Mouse (Mus musculus): Measurements from ENCODE around the gene Rhot1. TPM values are rescaled to one million over a fixed set of nuclear protein-coding genes. Genes with fewer than 3 reads are reported as not detected.

The Rhot1 gene
- polyA plus RNA-seq, 1 experiment from 2014 or later, result 28.4 TPM

GRCm38 (mm10) chr11:80278054-80278453 lies 69.2 kb downstream of the Rhot1 start:
- H3K4me1 ChIP-seq (replicated peaks; ENCODE audit: control insufficient read depth, insufficient read depth), result no peaks in the 10 kb centered on the region
- ATAC-seq (ENCODE audit: low FRiP score, low TSS enrichment) (no peak), DNase-seq (ENCODE audit: low spot score) (no peak)
- H3K9ac ChIP-seq (ENCODE audit: low read length), result no peak overlapping the region
- TF ChIP-seq EP300 (optimal IDR thresholded peaks at IDR 0.05), result no peak
- no peak for TF ChIP-seq CTCF (IDR thresholded peaks at IDR 0.05; ENCODE audit: low read depth)
- no peak overlapping the region for H3K4me3 ChIP-seq (ENCODE audit: low read depth, low read length)
- 53% methylated on average over 2 of the region's 2 CpGs for WGBS
- H3K9me3 ChIP-seq (ENCODE audit: control insufficient read depth, low read length), result no peaks in the 10 kb centered on the region
- no peaks in the 10 kb centered on the region for H3K36me3 ChIP-seq (ENCODE audit: control insufficient read depth, insufficient read depth, low read length)
- H3K27ac ChIP-seq (replicated peaks), result no peak overlapping the region
- no peak overlapping the region for H3K4me2 ChIP-seq (replicated peaks; ENCODE audit: low read depth)
- H3K27me3 ChIP-seq (ENCODE audit: control insufficient read depth, insufficient read depth, low read length), result no peaks in the 10 kb centered on the region

- Histone ChIP-seq H3K4me2 (replicated peaks; ENCODE audit: low read depth) (no peak overlapping the region), H3K27ac (replicated peaks) (no peak overlapping the region), H3K36me3 (ENCODE audit: control insufficient read depth, insufficient read depth, low read length) (no peaks in the 10 kb centered on the region), H3K9ac (ENCODE audit: low read length) (no peak overlapping the region), H3K9me3 (ENCODE audit: control insufficient read depth, low read length) (no peaks in the 10 kb centered on the region), H3K4me1 (replicated peaks; ENCODE audit: control insufficient read depth, insufficient read depth) (no peaks in the 10 kb centered on the region), H3K4me3 (ENCODE audit: low read depth, low read length) (no peak overlapping the region), H3K27me3 (ENCODE audit: control insufficient read depth, insufficient read depth, low read length) (no peaks in the 10 kb centered on the region)
- ATAC-seq (ENCODE audit: low FRiP score, low TSS enrichment) (no peak), DNase-seq (ENCODE audit: low spot score) (no peak)
- TF ChIP-seq CTCF (IDR thresholded peaks at IDR 0.05; ENCODE audit: low read depth) (no peak), EP300 (optimal IDR thresholded peaks at IDR 0.05) (no peak)
- WGBS, result 61% methylated on average over 3 of the region's 3 CpGs
These were observed 75.0 kb downstream of the Rhot1 start for GRCm38 (mm10) chr11:80283786-80284185.

GRCm38 (mm10) chr11:80284641-80285040 lies 75.8 kb downstream of the Rhot1 start:
- no peak overlapping the region for H3K9ac ChIP-seq (ENCODE audit: low read length)
- no peaks in the 10 kb centered on the region for H3K9me3 ChIP-seq (ENCODE audit: control insufficient read depth, low read length)
- H3K4me1 ChIP-seq (replicated peaks; ENCODE audit: control insufficient read depth, insufficient read depth), result no peaks in the 10 kb centered on the region
- ATAC-seq (ENCODE audit: low FRiP score, low TSS enrichment) (no peak), DNase-seq (ENCODE audit: low spot score) (no peak)
- 35% methylated on average over 6 of the region's 6 CpGs for WGBS
- TF ChIP-seq CTCF (IDR thresholded peaks at IDR 0.05; ENCODE audit: low read depth), result no peak
- TF ChIP-seq EP300 (optimal IDR thresholded peaks at IDR 0.05), result no peak
- no peaks in the 10 kb centered on the region for H3K27me3 ChIP-seq (ENCODE audit: control insufficient read depth, insufficient read depth, low read length)
- no peaks in the 10 kb centered on the region for H3K36me3 ChIP-seq (ENCODE audit: control insufficient read depth, insufficient read depth, low read length)
- H3K27ac ChIP-seq (replicated peaks), result no peak overlapping the region
- no peak overlapping the region for H3K4me3 ChIP-seq (ENCODE audit: low read depth, low read length)
- no peak overlapping the region for H3K4me2 ChIP-seq (replicated peaks; ENCODE audit: low read depth)

GRCm38 (mm10) chr11:80287150-80287549 lies 78.3 kb downstream of the Rhot1 start:
- no peak overlapping the region for H3K27ac ChIP-seq (replicated peaks)
- peak; percentile 93 for TF ChIP-seq CTCF (IDR thresholded peaks at IDR 0.05; ENCODE audit: low read depth)
- no peak for TF ChIP-seq EP300 (optimal IDR thresholded peaks at IDR 0.05)
- ATAC-seq (ENCODE audit: low FRiP score, low TSS enrichment) (no peak), DNase-seq (ENCODE audit: low spot score) (peak; percentile 78)
- no peak overlapping the region for H3K9ac ChIP-seq (ENCODE audit: low read length)
- WGBS, result 16% methylated on average over 5 of the region's 5 CpGs
- no peaks in the 10 kb centered on the region for H3K9me3 ChIP-seq (ENCODE audit: control insufficient read depth, low read length)
- no peaks in the 10 kb centered on the region for H3K27me3 ChIP-seq (ENCODE audit: control insufficient read depth, insufficient read depth, low read length)
- H3K36me3 ChIP-seq (ENCODE audit: control insufficient read depth, insufficient read depth, low read length), result no peaks in the 10 kb centered on the region
- H3K4me1 ChIP-seq (replicated peaks; ENCODE audit: control insufficient read depth, insufficient read depth), result no peaks in the 10 kb centered on the region
- no peak overlapping the region for H3K4me2 ChIP-seq (replicated peaks; ENCODE audit: low read depth)
- H3K4me3 ChIP-seq (ENCODE audit: low read depth, low read length), result no peak overlapping the region

- no peaks in the 10 kb centered on the region for H3K4me1 ChIP-seq (replicated peaks; ENCODE audit: control insufficient read depth, insufficient read depth)
- H3K9me3 ChIP-seq (ENCODE audit: control insufficient read depth, low read length), result no peaks in the 10 kb centered on the region
- peak overlapping the region; percentile 62 for H3K4me2 ChIP-seq (replicated peaks; ENCODE audit: low read depth)
- 0 out of 2 replicates have a peak overlapping the region, but pooled peaks have one; percentile 3 for H3K9ac ChIP-seq (ENCODE audit: low read length)
- no peak for TF ChIP-seq EP300 (optimal IDR thresholded peaks at IDR 0.05)
- peak; percentile 22; the same call in 1 of the 2 replicates for TF ChIP-seq CTCF (IDR thresholded peaks at IDR 0.05; ENCODE audit: low read depth)
- WGBS, result under 1% methylated on average over 23 of the region's 23 CpGs
- H3K4me3 ChIP-seq (ENCODE audit: low read depth, low read length), result peak overlapping the region; percentile 23
- H3K27ac ChIP-seq (replicated peaks), result peak overlapping the region; percentile 65
- no peaks in the 10 kb centered on the region for H3K36me3 ChIP-seq (ENCODE audit: control insufficient read depth, insufficient read depth, low read length)
- peak; percentile 87 for ATAC-seq (ENCODE audit: low FRiP score, low TSS enrichment)
- H3K27me3 ChIP-seq (ENCODE audit: control insufficient read depth, insufficient read depth, low read length), result no peaks in the 10 kb centered on the region
- peak; percentile 63 for DNase-seq (ENCODE audit: low spot score)
These were observed 81.1 kb downstream of the Rhot1 start for GRCm38 (mm10) chr11:80289701-80290445.

GRCm38 (mm10) chr11:80291004-80291403 lies 82.2 kb downstream of the Rhot1 start:
- Histone ChIP-seq H3K9ac (ENCODE audit: low read length) (no peak overlapping the region), H3K4me2 (replicated peaks; ENCODE audit: low read depth) (no peak overlapping the region), H3K9me3 (ENCODE audit: control insufficient read depth, low read length) (no peaks in the 10 kb centered on the region), H3K27ac (replicated peaks) (no peak overlapping the region), H3K4me3 (ENCODE audit: low read depth, low read length) (no peak overlapping the region), H3K27me3 (ENCODE audit: control insufficient read depth, insufficient read depth, low read length) (0 out of 2 replicates have a peak, but pooled peaks cover 3% of the 10 kb centered on the region), H3K4me1 (replicated peaks; ENCODE audit: control insufficient read depth, insufficient read depth) (no peaks in the 10 kb centered on the region), H3K36me3 (ENCODE audit: control insufficient read depth, insufficient read depth, low read length) (no peaks in the 10 kb centered on the region)
- no peak for TF ChIP-seq EP300 (optimal IDR thresholded peaks at IDR 0.05)
- TF ChIP-seq CTCF (IDR thresholded peaks at IDR 0.05; ENCODE audit: low read depth), result peak; percentile 45
- DNase-seq (ENCODE audit: low spot score) (no peak), ATAC-seq (ENCODE audit: low FRiP score, low TSS enrichment) (no peak)
- 73% methylated on average over 2 of the region's 2 CpGs for WGBS
